Mouse (Mus musculus): ENCODE results near the gene Sorbs1.

Sorbs1 gene

DNA sequence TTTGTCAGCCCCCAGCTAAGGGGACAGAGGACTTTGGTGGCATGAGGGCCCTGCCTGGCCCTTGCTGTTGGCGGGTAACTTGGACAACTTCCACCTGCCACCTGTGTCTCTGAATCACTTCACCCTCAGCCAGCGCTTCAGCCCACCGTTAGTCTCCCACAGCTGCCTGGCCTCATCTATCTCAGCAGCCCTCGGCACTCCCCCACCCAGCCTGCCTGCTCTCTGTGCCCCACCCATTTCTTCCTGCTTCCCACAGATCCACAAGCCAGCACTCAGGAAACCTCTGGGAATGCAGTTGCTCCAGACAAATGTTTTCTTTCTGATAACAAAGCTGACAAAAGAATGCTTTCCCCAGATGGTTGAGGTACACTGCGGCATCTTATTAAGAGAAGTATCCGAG lies 181.7 kb downstream of the Sorbs1 start:
- in situ Hi-C loops (cut with MboI; ENCODE audit: unreplicated experiment in 2 of 2) = no loop called here

DNA sequence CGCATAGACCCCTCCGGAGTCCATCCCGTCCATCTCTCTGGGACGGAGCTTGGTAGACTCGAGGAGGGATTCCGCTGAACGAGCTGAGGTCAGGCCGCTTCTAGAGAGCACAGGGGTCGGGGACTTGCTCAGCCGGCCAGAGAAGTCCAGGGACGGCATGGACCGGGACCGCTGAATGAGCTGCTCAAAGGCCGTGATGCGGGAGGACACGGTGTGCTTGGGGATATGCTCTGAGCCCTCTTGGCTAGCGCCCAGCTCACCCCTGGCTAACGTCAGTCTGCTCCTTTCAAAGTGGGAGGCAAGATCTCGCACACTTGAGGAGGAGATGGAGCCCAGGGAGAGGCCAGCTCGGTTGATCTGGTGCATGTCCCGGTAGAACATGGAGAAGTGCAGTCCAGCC lies 187.5 kb downstream of the Sorbs1 start:
- in situ Hi-C loops (cut with MboI; ENCODE audit: unreplicated experiment in 2 of 2) = no loop called here

DNA sequence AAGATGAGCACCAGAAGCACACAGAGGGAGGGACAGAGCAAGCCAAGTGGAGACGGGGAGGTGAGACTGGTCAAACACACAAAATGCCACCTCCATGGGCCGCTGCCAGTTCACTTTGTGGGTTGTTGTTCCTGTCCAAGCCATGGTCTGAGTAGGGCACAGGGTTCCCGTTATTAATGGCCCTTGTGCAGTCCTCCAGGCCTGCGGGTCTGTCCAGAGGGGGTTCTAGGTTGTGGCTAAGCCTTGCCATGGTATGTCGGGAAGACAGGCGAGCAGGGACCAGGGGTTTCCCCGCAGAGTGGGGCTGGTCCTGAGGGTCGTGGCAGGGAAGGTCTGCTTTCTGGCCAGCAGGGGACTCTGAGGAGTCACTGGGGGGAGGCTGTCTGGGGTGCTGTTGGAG lies 188.2 kb downstream of the Sorbs1 start:
- in situ Hi-C loops (cut with MboI; ENCODE audit: unreplicated experiment in 2 of 2) = no loop called here

DNA sequence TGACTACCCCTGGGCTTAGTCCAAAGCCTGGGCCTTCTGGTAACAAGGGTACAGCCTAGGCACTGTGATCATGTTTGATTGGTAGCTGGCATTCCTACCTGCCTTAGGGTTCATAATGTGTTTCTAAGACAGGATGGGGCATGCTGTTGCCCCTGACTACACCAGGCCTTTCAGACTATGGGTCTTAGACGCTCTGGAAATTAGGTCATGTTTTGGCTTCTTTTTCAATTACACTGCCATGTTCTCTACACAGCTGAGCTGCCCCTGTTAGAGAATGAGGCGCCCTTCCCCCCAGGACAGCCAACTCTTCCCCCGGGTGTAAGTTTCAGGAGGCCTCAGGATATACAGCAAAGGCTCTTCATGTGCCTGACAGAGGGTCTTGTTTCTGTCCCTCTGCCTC lies 191.4 kb downstream of the Sorbs1 start:
- in situ Hi-C loops (cut with MboI; ENCODE audit: unreplicated experiment in 2 of 2) = no loop called here

DNA sequence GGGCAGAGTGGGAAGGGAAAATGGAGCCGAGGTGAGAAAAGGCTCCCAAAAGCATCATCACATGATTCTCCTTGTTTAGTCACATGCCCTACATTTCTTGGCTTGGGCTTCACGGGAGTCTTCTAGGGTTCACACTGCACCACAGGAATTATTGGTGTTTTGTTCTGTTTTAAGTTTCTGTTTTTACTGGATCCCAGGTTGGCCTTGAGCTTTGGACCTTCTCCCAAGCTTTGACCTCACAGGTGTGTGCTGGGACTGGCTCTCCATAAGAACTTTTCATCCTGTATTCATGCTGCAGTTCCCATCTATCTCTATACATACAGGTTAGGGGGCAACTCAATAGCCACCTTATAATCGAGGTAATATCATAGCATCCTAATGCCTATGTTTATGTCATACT lies 194.4 kb downstream of the Sorbs1 start:
- in situ Hi-C loops (cut with MboI; ENCODE audit: unreplicated experiment in 2 of 2) = no loop called here

DNA sequence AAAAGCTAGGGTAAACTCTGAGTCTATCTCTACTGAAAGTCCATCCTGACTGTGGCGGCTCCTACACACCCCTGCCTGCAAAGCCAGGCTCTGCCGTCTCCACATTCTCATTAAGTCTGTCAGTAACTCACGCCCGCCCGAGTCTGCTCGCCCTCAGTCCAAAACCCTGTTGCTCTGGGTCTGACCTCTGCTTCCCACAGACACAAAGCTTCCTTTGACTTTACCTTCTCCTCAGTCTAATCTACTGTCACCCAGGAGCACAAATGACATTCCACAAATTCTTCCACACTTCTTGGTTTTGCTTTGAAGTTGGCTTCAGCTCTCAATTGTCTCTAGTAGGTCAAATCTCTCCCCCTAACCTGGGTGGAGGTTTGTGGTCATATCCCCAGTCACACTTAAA lies 195.1 kb downstream of the Sorbs1 start:
- in situ Hi-C loops (cut with MboI; ENCODE audit: unreplicated experiment in 2 of 2) = no loop called here

DNA sequence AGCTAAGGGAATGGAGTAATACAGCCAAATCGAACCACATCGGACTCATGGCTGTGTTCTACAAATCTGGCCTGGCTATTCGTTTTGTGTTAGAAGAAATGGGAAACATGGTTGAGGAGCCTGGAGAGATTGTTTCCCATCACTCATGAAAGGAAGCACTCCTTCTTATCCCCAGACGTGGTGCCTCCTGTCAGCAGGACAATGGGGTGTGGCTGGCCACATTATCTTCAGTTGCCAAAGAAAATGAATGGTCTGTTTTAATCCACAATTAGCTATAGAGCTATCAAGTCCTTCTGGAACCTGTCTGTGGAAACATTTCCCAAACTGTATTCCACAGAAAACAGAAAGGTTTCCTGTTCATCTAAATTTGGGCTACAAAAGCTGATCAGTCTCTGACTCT lies 196.6 kb downstream of the Sorbs1 start:
- in situ Hi-C loops (cut with MboI; ENCODE audit: unreplicated experiment in 2 of 2) = no loop called here

DNA sequence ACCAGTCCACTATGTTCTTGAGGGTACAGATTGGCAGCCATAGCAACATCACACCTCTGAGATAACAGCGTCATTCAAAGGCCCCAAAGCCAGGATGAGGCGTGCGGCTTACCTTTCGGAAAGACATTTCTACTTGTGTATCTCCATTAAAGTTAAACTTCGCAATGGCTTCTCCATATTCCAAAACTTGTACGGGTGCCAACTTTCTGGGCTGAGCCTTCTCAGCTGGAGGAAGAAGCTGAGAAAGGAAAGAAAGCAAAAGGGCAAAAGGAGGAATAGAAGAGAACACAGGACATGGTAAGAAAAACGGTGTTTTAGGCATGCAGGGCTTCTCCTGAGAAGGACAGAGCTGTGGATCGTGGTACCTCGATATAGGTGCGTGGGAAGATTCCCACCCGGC lies 199.3 kb downstream of the Sorbs1 start:
- in situ Hi-C loops (cut with MboI; ENCODE audit: unreplicated experiment in 2 of 2) = no loop called here

DNA sequence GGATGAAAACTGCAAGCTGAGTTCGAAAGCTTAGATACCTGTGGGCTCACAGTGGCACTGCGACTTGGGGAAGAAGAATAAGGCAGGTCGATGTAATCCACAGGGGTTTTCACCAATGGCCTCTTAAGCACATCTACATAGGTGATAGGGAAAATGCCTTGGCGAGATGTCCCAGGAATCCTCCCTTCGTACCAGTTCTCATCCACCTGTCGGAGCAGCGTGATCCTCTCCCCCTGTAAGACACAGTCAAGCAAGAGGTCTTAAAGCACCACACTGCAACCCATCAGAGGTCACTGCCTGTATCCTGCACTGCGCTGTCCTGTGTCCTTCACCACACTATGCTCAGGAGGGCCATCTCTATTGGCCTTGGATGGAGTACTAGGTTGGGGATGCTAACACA lies 201.9 kb downstream of the Sorbs1 start:
- in situ Hi-C loops (cut with MboI; ENCODE audit: unreplicated experiment in 2 of 2) = no loop called here

DNA sequence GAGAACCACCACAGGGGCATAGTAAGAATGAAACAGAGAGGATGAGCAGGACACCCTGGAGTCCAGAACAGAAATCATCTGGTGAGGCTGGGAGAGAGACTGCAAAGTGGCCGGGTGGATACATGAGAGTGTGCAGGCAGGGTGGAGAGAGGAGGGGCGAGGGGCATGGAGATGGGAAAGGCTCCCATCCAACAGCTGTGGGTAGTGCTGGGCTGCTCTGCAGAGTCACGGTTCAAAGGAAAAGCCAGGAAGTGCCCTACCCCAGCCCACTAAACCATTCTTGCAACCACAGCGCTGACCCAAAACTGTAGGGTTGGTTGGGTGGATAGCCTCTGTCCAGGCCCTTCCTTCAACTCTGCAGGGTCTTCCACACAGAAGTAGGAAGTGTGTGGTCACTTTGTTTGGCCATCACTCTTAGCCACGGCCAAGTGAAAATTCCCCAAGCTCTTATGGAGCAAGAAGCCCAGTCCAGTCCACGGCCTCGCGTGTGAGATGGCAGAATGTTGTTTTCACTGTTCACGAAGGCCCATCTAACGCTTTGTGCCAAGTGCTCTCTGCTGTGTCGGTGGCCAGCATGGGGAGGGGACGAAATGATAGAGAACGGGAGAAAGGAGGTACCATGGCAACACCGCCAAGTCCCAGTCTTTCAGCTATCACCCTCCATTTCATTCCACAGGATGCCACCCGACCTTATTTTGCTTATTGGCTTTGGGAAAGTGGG lies 203.0 kb downstream of the Sorbs1 start:
- in situ Hi-C loops (cut with MboI; ENCODE audit: unreplicated experiment in 2 of 2) = no loop called here

DNA sequence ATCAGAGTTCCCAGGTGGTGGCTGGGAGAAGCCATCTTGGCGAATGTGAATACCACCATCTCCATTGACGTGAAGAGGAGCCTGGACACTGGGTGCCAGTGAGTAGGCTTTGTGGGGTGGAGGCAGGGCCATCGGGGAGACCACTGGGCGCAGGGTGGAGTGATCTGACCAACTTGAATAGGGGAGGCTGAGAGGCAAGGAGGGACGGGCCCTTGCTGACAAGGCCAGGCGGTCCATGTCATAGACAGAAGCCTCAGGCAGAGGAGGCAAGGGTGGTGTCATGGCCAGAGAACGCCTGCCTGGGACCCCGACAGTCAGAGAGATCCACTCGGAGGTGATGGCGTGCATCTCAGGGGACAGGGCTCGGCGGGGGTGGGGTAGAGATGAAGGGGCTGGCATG lies 203.7 kb downstream of the Sorbs1 start:
- in situ Hi-C loops (cut with MboI; ENCODE audit: unreplicated experiment in 2 of 2) = no loop called here

DNA sequence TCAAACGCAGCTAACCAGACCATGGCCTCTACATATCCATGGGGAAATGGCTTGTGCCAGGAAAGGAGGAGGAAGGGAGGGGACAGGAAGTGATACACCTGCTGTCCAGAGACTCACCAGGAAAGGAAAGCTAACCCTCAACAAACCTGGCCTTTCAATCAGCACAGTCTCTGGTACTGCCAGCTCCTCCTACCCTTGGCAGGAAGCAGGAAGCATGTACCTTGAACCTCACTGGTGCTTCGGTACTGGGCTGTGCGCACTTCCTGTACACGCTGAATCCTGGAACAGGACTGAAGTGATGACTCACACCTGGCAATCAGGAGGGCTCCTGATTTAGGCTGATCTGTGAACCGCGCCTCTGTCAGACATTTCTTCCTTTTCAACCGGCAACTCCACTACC lies 206.0 kb downstream of the Sorbs1 start:
- in situ Hi-C loops (cut with MboI; ENCODE audit: unreplicated experiment in 2 of 2) = no loop called here

DNA sequence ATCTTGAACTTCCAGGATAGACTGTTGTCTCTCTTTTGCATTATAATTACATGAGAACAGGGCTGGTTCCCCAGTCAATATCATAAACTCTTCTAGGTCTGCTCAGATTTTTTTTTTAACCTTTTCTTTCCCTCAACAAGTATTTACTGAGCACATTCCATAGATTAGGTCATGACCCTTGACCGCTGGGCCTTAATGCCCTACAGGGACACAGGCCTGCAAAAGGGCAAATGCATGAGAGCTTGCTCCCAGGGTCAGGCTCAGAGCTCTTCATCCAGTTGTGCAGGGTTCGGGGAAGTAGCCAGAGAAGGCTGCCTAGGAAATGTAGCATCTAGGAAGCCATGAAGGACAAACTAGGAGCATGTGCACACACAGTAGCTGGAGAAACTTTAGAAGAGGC lies 206.9 kb downstream of the Sorbs1 start:
- in situ Hi-C loops (cut with MboI; ENCODE audit: unreplicated experiment in 2 of 2) = no loop called here

DNA sequence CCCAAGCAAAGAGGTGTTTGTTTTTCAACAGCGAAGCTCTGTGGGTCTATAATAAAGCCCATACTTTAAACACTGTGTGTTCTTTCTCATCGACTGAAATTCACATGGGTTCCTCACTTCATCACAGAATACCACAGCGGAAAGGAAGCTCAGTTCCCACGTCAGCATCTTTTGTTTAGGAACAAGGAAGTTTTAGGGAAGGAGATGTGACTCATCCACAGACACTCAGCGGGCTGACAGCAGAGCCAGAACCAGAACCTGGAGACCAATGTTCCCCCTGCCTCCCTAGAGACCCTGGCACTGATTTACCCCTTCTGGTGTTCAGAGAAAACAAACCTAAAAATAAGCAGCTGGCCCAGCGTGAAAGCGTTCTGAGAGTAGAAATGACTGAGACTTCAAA lies 208.1 kb downstream of the Sorbs1 start:
- in situ Hi-C loops (cut with MboI; ENCODE audit: unreplicated experiment in 2 of 2) = no loop called here

DNA sequence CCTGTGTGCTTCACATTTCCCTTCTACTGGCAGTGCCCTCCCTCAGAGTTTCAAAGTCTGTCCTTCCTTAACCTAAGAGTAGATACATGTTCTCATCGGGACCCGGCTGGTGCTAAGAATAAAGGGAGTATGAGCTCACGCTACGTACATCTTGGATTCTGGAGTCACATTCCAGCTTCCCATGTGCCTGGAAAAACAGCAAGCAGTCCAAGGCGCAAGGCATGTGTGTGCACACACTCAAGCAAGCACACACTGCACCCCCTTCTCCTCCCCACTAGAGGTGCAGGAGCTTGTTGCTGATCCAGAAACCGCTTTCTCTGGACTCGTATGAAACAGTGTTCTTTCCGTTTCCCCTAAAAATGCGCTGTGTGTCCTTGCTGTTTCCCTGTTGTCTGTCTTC lies 210.7 kb downstream of the Sorbs1 start:
- in situ Hi-C loops (cut with MboI; ENCODE audit: unreplicated experiment in 2 of 2) = no loop called here

DNA sequence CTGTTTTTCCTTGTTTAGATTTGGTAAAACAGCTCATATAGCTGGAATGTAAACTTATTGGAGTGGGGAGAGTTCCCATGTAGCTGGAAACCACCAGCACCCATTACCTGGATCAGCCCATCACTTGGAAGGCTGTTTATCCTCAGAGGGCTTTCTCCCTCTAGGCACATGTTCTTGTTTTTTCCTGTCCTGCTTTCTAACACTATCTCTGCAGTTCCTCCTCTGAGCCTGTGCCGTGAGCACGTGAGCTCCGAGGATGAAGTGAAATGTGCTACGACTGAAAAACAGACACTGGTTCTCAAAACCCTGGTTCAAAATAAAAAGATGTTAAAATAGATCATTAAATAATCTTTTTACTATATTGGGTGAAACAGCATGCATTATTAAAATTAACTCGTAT lies 211.1 kb downstream of the Sorbs1 start:
- in situ Hi-C loops (cut with MboI; ENCODE audit: unreplicated experiment in 2 of 2) = no loop called here

DNA sequence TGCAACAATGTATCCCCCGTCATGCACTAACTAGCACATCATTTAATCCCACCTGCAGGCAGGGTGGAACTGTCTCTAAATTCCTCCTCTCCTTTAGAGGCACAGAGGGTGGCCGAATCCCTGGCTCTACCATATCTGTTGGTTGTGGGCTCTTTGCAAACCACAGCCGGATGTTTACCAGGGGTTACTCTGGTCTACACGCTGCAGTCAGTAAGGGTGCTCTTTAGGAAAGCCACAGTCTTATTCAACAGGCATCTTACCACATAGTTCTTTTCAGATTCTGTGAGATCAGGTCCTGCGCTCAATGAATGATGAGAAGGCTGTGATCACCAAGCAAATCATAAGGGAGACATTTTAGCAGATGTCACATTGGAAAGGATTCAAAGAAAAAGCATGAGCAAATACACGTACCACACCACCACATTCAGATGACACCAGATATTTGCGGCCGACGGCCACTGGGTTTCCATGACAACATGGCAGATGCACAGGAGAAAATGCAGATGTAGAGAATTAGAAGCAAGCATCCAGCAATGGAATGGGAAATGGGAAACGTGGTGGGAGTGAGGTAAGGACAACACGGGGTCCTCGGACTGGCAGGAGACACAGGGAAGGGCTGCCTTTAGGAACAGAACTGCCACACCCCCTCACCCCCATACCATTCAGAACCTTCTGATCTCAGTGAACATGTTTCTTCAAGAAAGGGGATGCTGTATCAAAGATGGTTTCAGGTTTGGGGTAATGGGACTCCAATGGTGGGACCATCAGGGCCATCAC lies 213.4 kb downstream of the Sorbs1 start:
- in situ Hi-C loops (cut with MboI; ENCODE audit: unreplicated experiment in 2 of 2) = no loop called here

DNA sequence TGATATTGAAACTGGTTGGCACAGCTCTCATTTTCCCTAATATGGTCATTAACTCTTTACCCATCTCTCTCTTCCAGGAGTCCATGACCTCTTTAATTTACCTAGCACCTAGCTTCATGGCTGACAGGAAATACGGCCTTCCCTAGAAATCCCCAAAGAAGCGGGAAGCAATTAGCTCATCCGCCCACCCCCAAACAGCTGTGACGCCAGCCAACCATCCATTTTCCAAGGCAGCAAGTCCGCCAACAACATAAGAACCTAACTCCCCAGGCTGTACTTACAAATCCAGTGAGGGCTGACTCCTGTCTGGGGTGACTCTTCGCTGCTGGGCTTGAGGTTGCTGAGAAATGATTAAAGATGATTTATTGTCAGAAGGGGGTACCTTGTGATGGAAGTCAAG lies 214.4 kb downstream of the Sorbs1 start:
- in situ Hi-C loops (cut with MboI; ENCODE audit: unreplicated experiment in 2 of 2) = no loop called here

DNA sequence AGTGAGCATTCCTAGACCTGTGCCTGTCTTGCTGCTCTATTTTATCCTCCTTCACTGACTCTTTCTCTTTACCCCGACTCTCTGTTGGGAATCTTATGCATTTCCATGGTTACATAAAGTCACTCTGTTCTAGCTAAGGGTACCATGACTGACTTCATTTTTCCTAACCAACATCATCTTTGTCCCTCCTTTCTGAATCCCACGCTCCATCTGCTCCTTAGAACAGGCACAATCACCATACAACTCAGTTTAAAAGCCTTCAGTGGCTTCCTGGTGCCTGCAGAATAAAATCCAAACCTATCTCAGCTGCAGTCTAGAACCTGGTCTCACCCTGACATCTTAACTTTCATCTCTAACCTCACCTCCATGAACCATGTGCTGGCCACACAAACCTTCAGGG lies 215.0 kb downstream of the Sorbs1 start:
- in situ Hi-C loops (cut with MboI; ENCODE audit: unreplicated experiment in 2 of 2) = no loop called here

DNA sequence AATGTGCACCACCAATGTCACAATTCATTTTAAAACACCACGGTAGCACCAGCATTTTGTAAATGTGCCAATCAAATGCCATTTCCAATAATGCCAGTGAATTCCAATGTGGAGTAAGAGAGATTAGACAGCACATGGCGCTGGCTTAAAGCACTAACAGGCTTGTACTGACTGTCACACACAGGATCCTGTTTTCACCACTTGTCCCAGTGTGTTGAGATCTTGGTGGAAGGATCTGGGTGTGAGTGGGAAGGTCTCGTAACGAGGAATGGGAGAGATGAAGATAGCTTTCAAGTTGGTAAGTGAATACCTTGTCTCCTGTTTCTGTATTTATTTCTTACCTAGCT lies 215.8 kb downstream of the Sorbs1 start:
- in situ Hi-C loops (cut with MboI; ENCODE audit: unreplicated experiment in 2 of 2) = no loop called here

DNA sequence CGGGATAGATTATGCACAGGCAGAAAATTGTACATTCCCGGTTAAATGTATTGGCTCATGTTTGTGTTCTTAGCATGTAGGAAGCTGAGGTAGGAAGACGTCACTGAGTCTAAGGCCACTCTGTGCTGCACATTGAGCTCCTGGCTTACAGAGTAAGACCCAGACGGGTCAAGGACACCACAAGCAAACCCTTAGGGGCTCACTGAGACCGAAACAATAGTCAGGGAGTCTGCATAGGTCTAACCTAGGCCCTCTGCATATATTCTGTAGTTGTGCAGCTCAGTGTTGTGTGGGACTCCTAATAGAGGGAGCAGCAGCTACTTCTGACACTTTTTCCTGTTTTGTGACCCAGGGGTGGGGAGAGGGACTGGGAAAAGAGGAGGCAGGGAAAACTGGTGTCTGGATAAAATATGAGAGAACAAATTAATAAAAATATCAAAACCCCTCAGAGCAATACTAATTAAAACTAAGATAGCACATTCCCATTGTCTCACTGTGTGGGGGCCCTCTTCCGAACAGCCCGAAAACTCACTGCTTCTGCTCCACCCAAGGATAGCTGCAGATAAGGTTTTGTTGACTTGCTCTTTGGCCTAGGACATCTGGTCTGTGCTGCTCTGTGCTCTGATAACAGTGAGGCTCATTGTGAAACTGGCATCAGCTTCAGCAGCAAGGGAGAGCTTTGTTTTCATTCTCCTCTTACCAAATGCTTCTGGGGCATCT lies 216.3 kb downstream of the Sorbs1 start:
- in situ Hi-C loops (cut with MboI; ENCODE audit: unreplicated experiment in 2 of 2) = no loop called here

DNA sequence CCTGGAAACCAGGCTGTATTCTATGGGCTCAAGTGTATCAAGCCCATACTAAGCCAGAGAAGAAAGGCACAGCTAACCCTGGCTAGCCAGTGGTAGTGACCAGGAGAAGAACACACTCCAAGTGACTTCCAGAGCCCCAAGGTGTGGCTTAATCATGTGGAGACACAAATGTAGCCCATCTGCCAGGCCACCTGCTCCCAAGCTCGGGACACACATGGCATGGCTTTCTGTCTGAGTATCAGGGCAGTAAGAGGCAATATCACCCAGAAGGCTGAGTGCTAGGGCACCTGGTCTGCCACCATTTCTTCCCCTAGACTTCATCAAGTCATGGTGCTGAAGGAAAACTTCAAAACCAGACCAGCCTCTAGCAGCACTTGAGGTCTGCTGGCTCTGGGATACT lies 219.3 kb downstream of the Sorbs1 start:
- in situ Hi-C loops (cut with MboI; ENCODE audit: unreplicated experiment in 2 of 2) = no loop called here

Data from v-Abl transformed pro-B cells (cell line).